Mouse (Mus musculus) testis, adult 2 months (tissue): Measurements from ENCODE around the gene Cfap73.

Source experiments
- CTCF ChIP-seq: fragments of 200-500 bp; IDR thresholded peaks from 2 replicates; pipeline ENCODE4 v1.5.1; 2012; ENCODE audit warnings: low read depth, mild to moderate bottlenecking, inconsistent platforms, low read length, moderate library complexity; ENCODE audit not compliant: control insufficient read depth, insufficient read depth, insufficient replicate concordance
- POLR2A ChIP-seq: fragments of 200-500 bp; IDR thresholded peaks from 2 replicates; pipeline ENCODE4 v1.6.1; 2012; ENCODE audit warnings: low read depth, mild to moderate bottlenecking, inconsistent platforms, low read length, moderate library complexity; ENCODE audit not compliant: control insufficient read depth

DNA sequence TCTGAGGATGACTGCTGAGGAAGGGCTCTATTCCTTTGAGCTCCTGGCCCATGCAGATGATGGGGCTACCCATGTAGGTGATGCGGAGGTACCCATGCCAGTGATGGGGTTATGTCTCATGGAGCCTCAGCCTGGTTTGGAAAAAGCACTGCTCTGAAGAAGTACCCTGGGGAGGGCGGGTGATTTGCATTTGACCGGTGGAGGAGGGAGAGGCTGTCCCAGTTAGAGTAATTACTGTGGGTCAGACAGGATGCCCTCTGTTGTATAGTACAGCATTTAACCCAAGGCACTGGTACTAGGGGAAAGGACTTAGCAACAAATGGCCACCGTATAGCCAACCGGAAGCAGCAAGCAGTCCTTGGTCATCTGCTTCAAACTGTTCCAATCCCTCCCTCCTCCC is 825 bp upstream of the Cfap73 start:
- TF ChIP-seq CTCF = no peak
- no peak for TF ChIP-seq POLR2A
